Mouse (Mus musculus) hindbrain, embryonic 14.5 days (tissue): ENCODE measurements at regions not wholly inside any gene's neighbourhood (a gene's known extent, or its start where the extent isn't known, plus 50 kb on each side); places are given as distances from the start of the nearest gene placed in this dataset.

Experiments used
- ATAC-seq: fragments of 200-750 bp; cut with Nextera tagmentation; 2 replicates; pipeline ENCODE4 v1.8.0; 2017; ENCODE audit warnings: moderate number of reproducible peaks, mild to moderate bottlenecking, moderate TSS enrichment, moderate library complexity; ENCODE audit not compliant: low FRiP score
- DNase-seq: peaks from one replicate; pipeline ENCODE4 v3.0.0-alpha.2; 2015; ENCODE audit warnings: low spot score
- H3K27ac ChIP-seq: fragments of 300-500 bp; sonication (generic); 2 replicates; pipeline ENCODE4 v1.5.1; 2014; ENCODE audit warnings: mild to moderate bottlenecking, moderate library complexity
- H3K27me3 ChIP-seq: fragments of 300-500 bp; sonication (generic); 2 replicates; pipeline ENCODE4 v1.6.1; 2014; ENCODE audit warnings: mild to moderate bottlenecking, low read length, mixed read lengths; ENCODE audit not compliant: control insufficient read depth, insufficient read depth
- H3K36me3 ChIP-seq: fragments of 300-500 bp; sonication (generic); replicated peaks from 2 replicates; pipeline ENCODE4 v1.6.1; 2014; ENCODE audit not compliant: control insufficient read depth, insufficient read depth
- H3K4me1 ChIP-seq: fragments of 300-500 bp; sonication (generic); replicated peaks from 2 replicates; pipeline ENCODE4 v1.6.1; 2014; ENCODE audit warnings: antibody characterized with exemption, low read length, mixed read lengths; ENCODE audit not compliant: control insufficient read depth, insufficient read depth
- H3K4me2 ChIP-seq: fragments of 300-500 bp; sonication (generic); replicated peaks from 2 replicates; pipeline ENCODE4 v1.6.1; 2014; ENCODE audit warnings: mild to moderate bottlenecking, moderate library complexity
- H3K4me3 ChIP-seq: fragments of 300-500 bp; sonication (generic); replicated peaks from 2 replicates; pipeline ENCODE4 v1.5.1; 2014; ENCODE audit warnings: mild to moderate bottlenecking, low read length
- H3K9ac ChIP-seq: fragments of 300-500 bp; sonication (generic); 2 replicates; pipeline ENCODE4 v1.6.1; 2014
- H3K9me3 ChIP-seq: fragments of 300-500 bp; sonication (generic); 2 replicates; pipeline ENCODE4 v1.6.1; 2016; ENCODE audit warnings: low read length; ENCODE audit not compliant: control insufficient read depth
- WGBS: fragments of 180-500 bp; shearing (Covaris S2); extraction: QIAGEN DNeasy Blood & Tissue Kit; methylation state at CpG from one replicate; pipeline ENCODE4 v1.1.7; 2014; 5-methylcytosine and 5-hydroxymethylcytosine counted together

DNA sequence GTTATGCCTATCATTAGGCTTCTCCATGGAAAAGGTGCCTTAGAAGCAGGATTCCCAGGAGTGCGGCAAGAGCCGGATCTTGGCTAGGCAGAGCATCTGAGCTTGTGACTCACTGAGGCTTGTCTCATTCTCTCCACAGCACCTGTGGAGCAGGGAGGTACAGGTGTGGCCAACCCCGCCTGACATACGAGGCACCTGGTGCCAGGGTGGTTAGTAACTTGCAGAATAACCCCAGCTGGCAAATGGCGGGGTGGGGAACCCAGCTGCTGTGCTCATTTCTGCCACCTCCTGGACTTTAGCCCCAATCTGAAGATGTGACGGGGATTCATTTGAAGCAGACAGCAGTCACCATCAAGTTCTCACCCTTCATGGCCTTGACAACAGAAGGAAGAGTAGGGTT, 96.2 kb downstream of the Pdgfra start:
- DNase-seq (no peak), ATAC-seq (no peak)
- H3K36me3 ChIP-seq = no peaks in the 10 kb centered on the region
- peaks cover 8% of the 10 kb centered on the region; the same call in 1 of the 2 replicates for H3K4me1 ChIP-seq
- no peak overlapping the region for H3K27ac ChIP-seq
- no peak overlapping the region for H3K4me2 ChIP-seq
- WGBS = 85% methylated on average over 6 of the region's 6 CpGs
- H3K9ac ChIP-seq = no peak overlapping the region
- H3K4me3 ChIP-seq = no peak overlapping the region
- H3K27me3 ChIP-seq = no peaks in the 10 kb centered on the region
- no peaks in the 10 kb centered on the region for H3K9me3 ChIP-seq

DNA sequence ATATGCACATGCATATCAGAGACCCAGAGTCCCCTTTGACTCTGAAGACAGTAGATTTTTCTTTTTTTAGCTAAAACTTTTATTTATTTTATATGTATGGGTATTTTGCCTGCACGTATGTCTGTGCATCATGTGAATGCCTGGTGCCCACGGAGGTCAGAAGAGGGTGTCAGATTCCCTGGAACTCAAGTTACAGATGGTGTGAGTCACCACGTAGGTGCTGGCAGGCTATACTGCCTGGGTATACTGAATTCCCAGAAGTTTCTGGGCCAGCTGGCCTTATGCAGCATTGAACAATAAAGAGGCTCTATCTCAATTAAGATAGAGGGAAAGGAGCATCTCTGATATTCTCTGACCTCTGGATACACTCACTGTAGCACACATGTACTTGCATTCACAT, 97.6 kb downstream of the Pdgfra start:
- no peak overlapping the region for H3K27ac ChIP-seq
- WGBS = 87% methylated on average over 3 of the region's 3 CpGs
- no peak overlapping the region for H3K4me3 ChIP-seq
- DNase-seq = no peak
- H3K9ac ChIP-seq = no peak overlapping the region
- H3K9me3 ChIP-seq = no peaks in the 10 kb centered on the region
- no peaks in the 10 kb centered on the region for H3K36me3 ChIP-seq
- no peak overlapping the region for H3K4me2 ChIP-seq
- H3K27me3 ChIP-seq = no peaks in the 10 kb centered on the region
- no peak for ATAC-seq
- H3K4me1 ChIP-seq = peaks cover 8% of the 10 kb centered on the region; the same call in 1 of the 2 replicates

DNA sequence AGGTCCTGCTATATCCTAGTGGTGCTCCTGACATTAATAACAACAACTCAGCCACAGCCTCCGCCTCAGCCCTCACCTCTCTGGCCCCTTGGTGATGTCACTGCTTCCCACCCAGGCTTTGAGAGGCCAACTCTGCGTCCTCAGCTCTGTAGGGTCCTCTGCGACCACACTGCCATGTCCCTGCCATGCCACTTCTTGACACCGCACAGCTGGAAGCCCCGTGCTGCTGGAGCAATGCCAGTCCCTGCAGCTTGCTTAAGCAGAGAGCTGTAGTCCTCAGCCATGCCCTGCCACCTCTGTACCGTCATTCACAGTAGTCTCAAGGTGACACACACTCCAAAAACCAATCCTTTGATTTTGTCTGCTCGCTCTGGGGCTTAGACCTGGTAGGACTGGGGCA, 101.3 kb downstream of the Pdgfra start:
- WGBS = 78% methylated on average over 7 of the region's 7 CpGs
- DNase-seq (no peak), ATAC-seq (no peak)
- H3K27ac ChIP-seq = no peak overlapping the region
- no peak overlapping the region for H3K4me2 ChIP-seq
- H3K9me3 ChIP-seq = no peaks in the 10 kb centered on the region
- H3K4me1 ChIP-seq = 0 out of 2 replicates have a peak, but pooled peaks cover under 1% of the 10 kb centered on the region
- no peaks in the 10 kb centered on the region for H3K27me3 ChIP-seq
- no peak overlapping the region for H3K4me3 ChIP-seq
- no peak overlapping the region for H3K9ac ChIP-seq
- H3K36me3 ChIP-seq = no peaks in the 10 kb centered on the region

DNA sequence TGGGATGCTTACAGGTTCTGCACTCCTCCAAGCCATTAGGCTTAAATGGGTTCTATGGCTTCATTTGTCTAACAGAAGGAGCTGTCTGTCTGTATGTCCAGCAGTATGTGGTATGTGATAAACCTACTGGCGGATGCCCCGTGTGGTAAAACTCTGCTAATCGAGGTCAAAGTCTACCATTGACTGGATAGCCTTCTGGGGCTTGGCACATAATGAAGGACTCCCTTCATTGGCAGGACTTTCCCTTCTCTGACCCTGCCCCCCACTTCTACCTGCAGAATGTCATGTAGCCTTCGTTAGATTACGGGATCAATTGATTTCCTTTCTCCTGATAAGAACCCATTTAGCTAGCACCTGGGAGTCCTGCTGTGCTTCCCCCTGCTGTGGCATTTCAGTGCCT, 101.7 kb downstream of the Pdgfra start:
- H3K36me3 ChIP-seq = no peaks in the 10 kb centered on the region
- 81% methylated on average over 5 of the region's 5 CpGs for WGBS
- H3K9ac ChIP-seq = no peak overlapping the region
- no peaks in the 10 kb centered on the region for H3K9me3 ChIP-seq
- DNase-seq (no peak), ATAC-seq (no peak)
- no peaks in the 10 kb centered on the region for H3K27me3 ChIP-seq
- no peak overlapping the region for H3K4me2 ChIP-seq
- H3K27ac ChIP-seq = no peak overlapping the region
- H3K4me1 ChIP-seq = no peaks in the 10 kb centered on the region
- no peak overlapping the region for H3K4me3 ChIP-seq

DNA sequence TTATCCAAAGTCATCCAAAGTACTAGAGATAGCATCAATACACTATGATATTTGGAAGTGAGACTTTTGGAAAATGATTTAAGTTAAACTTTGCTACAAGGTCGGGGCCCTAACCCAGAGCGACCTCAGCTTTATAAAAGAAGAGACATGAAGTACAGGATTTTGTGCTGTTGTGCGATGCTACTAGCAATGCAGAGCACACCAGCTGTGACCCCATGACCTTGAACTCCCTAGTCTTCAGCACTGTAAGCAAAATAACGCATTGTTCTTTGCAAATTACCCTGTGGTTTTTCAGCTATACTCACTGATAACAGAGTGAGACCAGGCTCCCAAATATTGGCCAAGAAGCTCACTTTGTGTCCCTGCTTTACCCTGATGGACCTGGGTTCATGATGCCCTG, 104.1 kb downstream of the Pdgfra start:
- Histone ChIP-seq H3K27ac (no peak overlapping the region), H3K36me3 (no peaks in the 10 kb centered on the region), H3K9ac (no peak overlapping the region), H3K4me2 (no peak overlapping the region), H3K4me1 (no peaks in the 10 kb centered on the region), H3K9me3 (no peaks in the 10 kb centered on the region), H3K4me3 (no peak overlapping the region), H3K27me3 (no peaks in the 10 kb centered on the region)
- 78% methylated on average over 4 of the region's 4 CpGs for WGBS
- ATAC-seq = no peak
- no peak for DNase-seq

DNA sequence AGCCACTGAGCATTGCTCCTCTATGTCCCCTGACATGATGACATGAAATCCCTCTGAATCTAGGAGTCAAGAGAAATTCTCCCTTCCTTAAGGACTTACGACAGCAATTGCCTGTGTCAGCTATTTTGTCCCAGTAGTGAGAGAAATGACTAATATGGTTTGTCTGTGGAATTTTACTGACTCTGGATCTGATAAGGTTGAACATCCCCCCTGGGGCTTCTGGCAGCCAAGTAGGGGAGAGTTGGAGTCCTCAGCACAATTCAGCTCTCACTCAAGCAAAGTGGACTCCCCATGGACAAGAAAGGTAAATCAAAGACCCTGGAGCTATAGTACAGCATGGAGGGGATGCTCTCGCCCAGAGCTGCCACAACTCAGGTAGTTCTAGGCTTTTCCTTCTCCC, 105.0 kb downstream of the Pdgfra start:
- Histone ChIP-seq H3K9me3 (no peaks in the 10 kb centered on the region), H3K4me2 (no peak overlapping the region), H3K27ac (no peak overlapping the region), H3K4me3 (no peak overlapping the region), H3K9ac (no peak overlapping the region), H3K27me3 (no peaks in the 10 kb centered on the region), H3K4me1 (no peaks in the 10 kb centered on the region), H3K36me3 (no peaks in the 10 kb centered on the region)
- DNase-seq (no peak), ATAC-seq (no peak)
- WGBS = 71% methylated on average over 2 of the region's 2 CpGs

DNA sequence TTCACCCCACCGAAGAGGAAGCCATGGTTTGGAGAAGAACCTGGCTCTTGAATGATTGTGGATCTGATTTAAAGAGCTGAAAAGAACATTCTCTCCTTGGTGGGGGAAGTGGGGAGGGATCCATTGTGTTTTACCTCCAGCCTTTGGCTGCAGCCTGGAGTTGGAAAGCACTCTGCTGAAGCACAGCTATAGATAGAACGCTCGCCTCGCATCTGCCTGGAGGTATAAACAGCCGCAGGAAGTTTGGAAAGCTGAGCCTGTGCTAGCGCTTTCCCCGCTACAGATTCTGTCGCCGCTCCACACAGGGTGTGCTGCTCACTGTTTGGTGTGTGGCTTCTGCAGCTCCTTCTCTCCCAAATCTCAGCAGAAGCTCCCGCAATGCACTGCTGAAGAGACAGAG, 108.2 kb downstream of the Pdgfra start:
- Histone ChIP-seq H3K9ac (no peak overlapping the region), H3K27me3 (no peaks in the 10 kb centered on the region), H3K36me3 (no peaks in the 10 kb centered on the region), H3K9me3 (no peaks in the 10 kb centered on the region), H3K27ac (no peak overlapping the region), H3K4me3 (no peak overlapping the region), H3K4me1 (no peaks in the 10 kb centered on the region), H3K4me2 (no peak overlapping the region)
- WGBS = 89% methylated on average over 10 of the region's 10 CpGs
- DNase-seq (no peak), ATAC-seq (no peak)

DNA sequence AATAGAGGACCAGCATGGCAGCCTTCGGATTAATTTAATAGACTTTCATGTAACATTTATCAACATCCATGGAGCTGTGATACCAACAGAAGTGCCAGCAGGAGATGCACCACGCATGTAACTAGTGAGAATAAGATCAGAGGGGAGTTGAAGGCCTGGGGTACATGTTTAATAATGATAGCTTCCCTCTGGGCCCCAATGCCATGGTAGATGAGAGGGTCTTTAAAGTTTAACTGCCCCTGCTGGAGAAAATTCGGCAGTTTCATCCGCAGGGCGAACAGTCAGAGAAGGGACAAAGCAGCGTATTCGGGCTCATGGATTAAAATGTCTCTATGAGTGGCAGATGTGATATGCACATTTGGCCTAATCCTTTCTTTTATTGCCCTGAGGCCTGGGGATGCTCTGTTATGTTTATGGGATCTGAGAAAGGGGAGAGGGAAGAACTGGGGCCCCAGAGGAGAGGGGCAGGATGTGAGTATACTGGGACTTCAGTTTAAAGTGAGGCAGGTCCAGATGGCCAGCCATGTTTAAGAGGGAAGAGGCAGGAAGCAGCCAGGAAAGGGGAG, 114.1 kb downstream of the Pdgfra start:
- Histone ChIP-seq H3K36me3 (no peaks in the 10 kb centered on the region), H3K4me3 (no peak overlapping the region), H3K4me2 (no peak overlapping the region), H3K27me3 (no peaks in the 10 kb centered on the region), H3K9me3 (no peaks in the 10 kb centered on the region), H3K27ac (no peak overlapping the region), H3K4me1 (no peaks in the 10 kb centered on the region), H3K9ac (no peak overlapping the region)
- ATAC-seq (no peak), DNase-seq (no peak)
- WGBS = 64% methylated on average over 7 of the region's 7 CpGs

DNA sequence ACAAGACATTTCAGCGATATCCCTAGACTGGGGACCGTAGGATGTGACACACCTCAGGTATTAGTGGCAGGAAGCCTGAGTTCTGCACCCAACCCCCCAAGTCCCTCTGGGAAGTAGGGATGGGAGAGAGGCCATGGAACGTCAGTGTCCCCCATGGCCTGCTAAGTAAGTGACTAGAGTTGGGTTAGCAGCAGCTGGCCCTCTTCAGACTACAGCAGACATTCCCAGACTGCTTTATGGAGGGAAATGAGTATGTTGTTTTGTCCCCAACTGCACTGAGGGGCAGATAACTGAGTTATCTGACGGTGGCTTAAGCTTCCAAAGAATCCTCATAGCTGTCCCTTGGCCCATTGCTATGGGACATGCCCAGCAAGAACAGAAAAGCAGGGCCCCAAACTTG, 114.8 kb downstream of the Pdgfra start:
- no peaks in the 10 kb centered on the region for H3K4me1 ChIP-seq
- H3K36me3 ChIP-seq = no peaks in the 10 kb centered on the region
- WGBS = 83% methylated on average over 4 of the region's 4 CpGs
- H3K9me3 ChIP-seq = no peaks in the 10 kb centered on the region
- H3K9ac ChIP-seq = no peak overlapping the region
- H3K27me3 ChIP-seq = no peaks in the 10 kb centered on the region
- DNase-seq (no peak), ATAC-seq (no peak)
- no peak overlapping the region for H3K4me3 ChIP-seq
- no peak overlapping the region for H3K4me2 ChIP-seq
- no peak overlapping the region for H3K27ac ChIP-seq

DNA sequence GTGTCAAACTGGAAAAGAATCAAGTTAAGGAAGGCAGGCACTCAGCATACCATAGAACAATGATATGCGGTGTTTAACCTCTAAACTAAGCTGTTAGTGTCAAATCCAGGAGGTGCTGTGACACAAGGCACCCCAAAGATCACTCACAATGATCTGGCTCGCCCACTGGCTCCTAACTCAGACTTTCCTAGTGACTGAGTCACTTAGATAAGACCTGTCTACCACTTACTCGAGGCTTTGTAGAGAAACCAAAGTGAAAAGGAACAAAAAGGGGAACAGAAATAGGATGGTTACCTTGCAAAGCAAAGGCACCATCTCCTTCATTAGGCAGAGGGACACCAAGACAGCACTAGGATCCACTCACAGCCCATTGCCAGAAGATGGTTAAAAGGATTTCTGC, 115.7 kb downstream of the Pdgfra start:
- no peak for DNase-seq
- no peak for ATAC-seq
- WGBS = 84% methylated on average over 3 of the region's 3 CpGs

More for the DNA sequence above, 115.7 kb downstream of the Pdgfra start:
- no peak overlapping the region for H3K9ac ChIP-seq
- H3K4me3 ChIP-seq = no peak overlapping the region
- H3K27me3 ChIP-seq = no peaks in the 10 kb centered on the region
- H3K4me1 ChIP-seq = no peaks in the 10 kb centered on the region
- no peaks in the 10 kb centered on the region for H3K36me3 ChIP-seq
- H3K4me2 ChIP-seq = no peak overlapping the region
- no peak overlapping the region for H3K27ac ChIP-seq
- no peaks in the 10 kb centered on the region for H3K9me3 ChIP-seq
